Mouse (Mus musculus) heart, postnatal 36 days (tissue): Measurements from ENCODE around the gene Rab33b. TPM values are rescaled to one million over a fixed set of nuclear protein-coding genes. Genes with fewer than 3 reads are reported as not detected.
"Not testable (repeated sequence)": the region's sequence is repeated elsewhere in the genome, so short reads cannot be mapped to it uniquely, and the experiment has no call there.

ENCODE experiments used
- DNase-seq, 2 experiments: peaks; one replicate each; pipeline ENCODE4 v3.0.0; 2021 to 2022
- intact Hi-C: fragments of 180-260 bp; cut with DNase I; formaldehyde crosslinking; loops from one replicate; pipeline ENCODE4 v1.15.1; 2025
- total RNA-seq, 2 experiments: library from RNA; stranded (reverse); gene quantifications; 2 replicates each; pipeline ENCODE4 v1.2.3; 2021

Rab33b gene
- 10 to 100 TPM; 10.8 to 11.5 TPM for total RNA-seq

GRCm38 (mm10) chr3:51483741-51484359 is at the start of gene Rab33b:
Gene Rab33b (plus strand): TSS chr3:51483920.
- peak; percentile 94 to 97 for DNase-seq
- intact Hi-C loops: loop anchor here (2.0 to 10.0 kb wide), 2 partner anchors 77 to 209 kb away; partner anchors contain the start of gene Setd7

- intact Hi-C loops, DNase-seq: not testable (repeated sequence)
Measured at GRCm38 (mm10) chr3:51434364-51434763, 49.4 kb upstream of the Rab33b start.

GRCm38 (mm10) chr3:51434871-51435595 is 48.7 kb upstream of the Rab33b start:
- DNase-seq: no peak
- intact Hi-C loops: no loop called here

GRCm38 (mm10) chr3:51468530-51468929 is 15.2 kb upstream of the Rab33b start:
- no peak for DNase-seq
- intact Hi-C loops: no loop called here

GRCm38 (mm10) chr3:51475706-51476105 is 8.0 kb upstream of the Rab33b start:
- intact Hi-C loops: no loop called here
- DNase-seq: no peak

- intact Hi-C loops: loop anchor here (10.0 kb wide), 1 partner anchor 205 kb away; no protein-coding TSS in a partner anchor
- DNase-seq: no peak
Measured at GRCm38 (mm10) chr3:51479893-51480292, 3.8 kb upstream of the Rab33b start.

- DNase-seq: peak; percentile 37 to 57
- intact Hi-C loops: loop anchor here (10.0 kb wide), 1 partner anchor 206 kb away; no protein-coding TSS in a partner anchor
Measured at GRCm38 (mm10) chr3:51481059-51481458, 2.7 kb upstream of the Rab33b start.

- no peak for DNase-seq
- intact Hi-C loops: loop anchor here (1.0 to 10.0 kb wide), 3 partner anchors 79 to 760 kb away; partner anchors contain the start of gene Setd7
Measured at GRCm38 (mm10) chr3:51481881-51482280, 1.8 kb upstream of the Rab33b start.

GRCm38 (mm10) chr3:51482781-51483180 is 939 bp upstream of the Rab33b start:
- intact Hi-C loops: loop anchor here (1.0 to 10.0 kb wide), 3 partner anchors 78 to 760 kb away; partner anchors contain the start of gene Setd7
- DNase-seq: no peak

GRCm38 (mm10) chr3:51484370-51484769 is 650 bp downstream of the Rab33b start:
- intact Hi-C loops: loop anchor here (10.0 kb wide), 1 partner anchor 210 kb away; no protein-coding TSS in a partner anchor
- no peak for DNase-seq

GRCm38 (mm10) chr3:51485347-51485746 is 1.6 kb downstream of the Rab33b start:
- DNase-seq: no peak
- intact Hi-C loops: loop anchor here (10.0 kb wide), 1 partner anchor 211 kb away; no protein-coding TSS in a partner anchor

- intact Hi-C loops: loop anchor here (10.0 kb wide), 1 partner anchor 212 kb away; no protein-coding TSS in a partner anchor
- DNase-seq: no peak
Measured at GRCm38 (mm10) chr3:51486491-51487195, 2.9 kb downstream of the Rab33b start.

- intact Hi-C loops: no loop called here
- no peak for DNase-seq
Measured at GRCm38 (mm10) chr3:51490088-51490753, 6.5 kb downstream of the Rab33b start.

GRCm38 (mm10) chr3:51493272-51493838 is 9.6 kb downstream of the Rab33b start:
- DNase-seq: peak in 1 of 2 experiments; percentile 14
- intact Hi-C loops: no loop called here

- DNase-seq: no peak
- intact Hi-C loops: no loop called here
Measured at GRCm38 (mm10) chr3:51494466-51494865, 10.7 kb downstream of the Rab33b start.

- intact Hi-C loops: no loop called here
- no peak for DNase-seq
Measured at GRCm38 (mm10) chr3:51495646-51496045, 11.9 kb downstream of the Rab33b start.

GRCm38 (mm10) chr3:51497978-51498377 is 14.3 kb downstream of the Rab33b start:
- intact Hi-C loops: no loop called here
- no peak for DNase-seq

- intact Hi-C loops: no loop called here
Measured at GRCm38 (mm10) chr3:51498659-51499058, 14.9 kb downstream of the Rab33b start.

GRCm38 (mm10) chr3:51499876-51500275 is 16.2 kb downstream of the Rab33b start:
- DNase-seq: no peak
- intact Hi-C loops: no loop called here

More at GRCm38 (mm10) chr3:51498659-51499058, 14.9 kb downstream of the Rab33b start:
- DNase-seq: no peak

GRCm38 (mm10) chr3:51504385-51504952 is 20.7 kb downstream of the Rab33b start:
- no peak for DNase-seq
- intact Hi-C loops: no loop called here
